Mouse (Mus musculus): ENCODE measurements at regions not wholly inside any gene's neighbourhood (a gene's known extent, or its start where the extent isn't known, plus 50 kb on each side); places are given as distances from the start of the nearest gene placed in this dataset.

- 80% methylated on average over 2 of the region's 2 CpGs for WGBS
- TF ChIP-seq CTCF (IDR thresholded peaks at IDR 0.05; ENCODE audit: extremely low read depth, insufficient read depth, insufficient read length, insufficient replicate concordance): no peak
- TF ChIP-seq POLR2A (IDR thresholded peaks at IDR 0.05; ENCODE audit: low read depth, low read length): no peak
These were observed 549.3 kb upstream of the Jmjd1c start for GRCm38 (mm10) chr10:66546656-66547055.

GRCm38 (mm10) chr10:66547660-66548059, 548.3 kb upstream of the Jmjd1c start:
- Histone ChIP-seq H3K4me1 (ENCODE audit: control insufficient read depth, insufficient read depth, insufficient read length) (no peaks in the 10 kb centered on the region), H3K27ac (ENCODE audit: insufficient read depth, low read length) (no peak overlapping the region), H3K36me3 (ENCODE audit: control insufficient read depth, insufficient read depth, low read length) (no peaks in the 10 kb centered on the region), H3K4me3 (ENCODE audit: extremely low read depth, insufficient read depth, insufficient read length) (no peak overlapping the region), H3K27me3 (ENCODE audit: control insufficient read depth, insufficient read depth, low read length) (no peaks in the 10 kb centered on the region)
- TF ChIP-seq POLR2A (IDR thresholded peaks at IDR 0.05; ENCODE audit: low read depth, low read length): no peak
- no peak for TF ChIP-seq CTCF (IDR thresholded peaks at IDR 0.05; ENCODE audit: extremely low read depth, insufficient read depth, insufficient read length, insufficient replicate concordance)
- no peak for DNase-seq (ENCODE audit: low read depth in 1 of 2, low spot score in 2 of 2)
- WGBS: 61% methylated on average over 3 of the region's 3 CpGs

More at GRCm38 (mm10) chr10:66546656-66547055, 549.3 kb upstream of the Jmjd1c start:
- H3K36me3 ChIP-seq (ENCODE audit: control insufficient read depth, insufficient read depth, low read length): no peaks in the 10 kb centered on the region
- H3K27ac ChIP-seq (ENCODE audit: insufficient read depth, low read length): no peak overlapping the region
- no peak for DNase-seq (ENCODE audit: low read depth in 1 of 2, low spot score in 2 of 2)
- no peaks in the 10 kb centered on the region for H3K4me1 ChIP-seq (ENCODE audit: control insufficient read depth, insufficient read depth, insufficient read length)
- H3K27me3 ChIP-seq (ENCODE audit: control insufficient read depth, insufficient read depth, low read length): no peaks in the 10 kb centered on the region
- H3K4me3 ChIP-seq (ENCODE audit: extremely low read depth, insufficient read depth, insufficient read length): no peak overlapping the region

GRCm38 (mm10) chr10:66548073-66548472, 547.9 kb upstream of the Jmjd1c start:
- Histone ChIP-seq H3K4me1 (ENCODE audit: control insufficient read depth, insufficient read depth, insufficient read length) (no peaks in the 10 kb centered on the region), H3K27me3 (ENCODE audit: control insufficient read depth, insufficient read depth, low read length) (no peaks in the 10 kb centered on the region), H3K36me3 (ENCODE audit: control insufficient read depth, insufficient read depth, low read length) (no peaks in the 10 kb centered on the region), H3K27ac (ENCODE audit: insufficient read depth, low read length) (no peak overlapping the region), H3K4me3 (ENCODE audit: extremely low read depth, insufficient read depth, insufficient read length) (no peak overlapping the region)
- TF ChIP-seq CTCF (IDR thresholded peaks at IDR 0.05; ENCODE audit: extremely low read depth, insufficient read depth, insufficient read length, insufficient replicate concordance) (no peak), POLR2A (IDR thresholded peaks at IDR 0.05; ENCODE audit: low read depth, low read length) (no peak)
- no peak for DNase-seq (ENCODE audit: low read depth in 1 of 2, low spot score in 2 of 2)
- 80% methylated on average over 4 of the region's 4 CpGs for WGBS

DNA sequence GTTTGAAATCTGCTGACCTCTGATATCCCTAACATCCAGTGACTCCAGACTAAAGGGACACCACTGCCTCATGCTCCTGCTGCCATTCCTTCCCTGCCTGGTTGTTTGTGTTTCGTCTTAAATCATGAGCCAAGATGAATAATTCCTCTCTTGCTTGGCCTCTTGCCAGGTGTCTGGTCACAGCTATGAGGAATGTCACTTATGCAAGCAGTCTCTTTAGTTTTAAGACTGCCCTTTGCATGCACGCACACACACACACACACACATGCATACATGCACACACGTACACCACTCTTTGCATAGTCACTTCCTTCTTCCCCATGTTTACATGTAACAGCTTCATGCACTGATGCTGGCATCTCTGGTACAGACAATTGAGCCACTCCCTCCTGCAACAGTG, 543.0 kb upstream of the Jmjd1c start:
- TF ChIP-seq CTCF (IDR thresholded peaks at IDR 0.05; ENCODE audit: extremely low read depth, insufficient read depth, insufficient read length, insufficient replicate concordance) (no peak), POLR2A (IDR thresholded peaks at IDR 0.05; ENCODE audit: low read depth, low read length) (no peak)
- no peaks in the 10 kb centered on the region for H3K27me3 ChIP-seq (ENCODE audit: control insufficient read depth, insufficient read depth, low read length)
- 63% methylated on average over 3 of the region's 3 CpGs for WGBS
- H3K27ac ChIP-seq (ENCODE audit: insufficient read depth, low read length): no peak overlapping the region
- H3K4me1 ChIP-seq (ENCODE audit: control insufficient read depth, insufficient read depth, insufficient read length): no peaks in the 10 kb centered on the region
- H3K4me3 ChIP-seq (ENCODE audit: extremely low read depth, insufficient read depth, insufficient read length): no peak overlapping the region
- H3K36me3 ChIP-seq (ENCODE audit: control insufficient read depth, insufficient read depth, low read length): no peaks in the 10 kb centered on the region
- no peak for DNase-seq (ENCODE audit: low read depth in 1 of 2, low spot score in 2 of 2)

GRCm38 (mm10) chr10:66554259-66554658, 541.7 kb upstream of the Jmjd1c start:
- WGBS: 79% methylated on average over 1 of the region's 1 CpGs
- no peak for TF ChIP-seq POLR2A (IDR thresholded peaks at IDR 0.05; ENCODE audit: low read depth, low read length)
- no peak for TF ChIP-seq CTCF (IDR thresholded peaks at IDR 0.05; ENCODE audit: extremely low read depth, insufficient read depth, insufficient read length, insufficient replicate concordance)
- H3K27ac ChIP-seq (ENCODE audit: insufficient read depth, low read length): no peak overlapping the region
- H3K4me1 ChIP-seq (ENCODE audit: control insufficient read depth, insufficient read depth, insufficient read length): no peaks in the 10 kb centered on the region
- no peaks in the 10 kb centered on the region for H3K27me3 ChIP-seq (ENCODE audit: control insufficient read depth, insufficient read depth, low read length)
- DNase-seq (ENCODE audit: low read depth in 1 of 2, low spot score in 2 of 2): no peak
- no peak overlapping the region for H3K4me3 ChIP-seq (ENCODE audit: extremely low read depth, insufficient read depth, insufficient read length)
- H3K36me3 ChIP-seq (ENCODE audit: control insufficient read depth, insufficient read depth, low read length): no peaks in the 10 kb centered on the region

- H3K4me3 ChIP-seq (ENCODE audit: extremely low read depth, insufficient read depth, insufficient read length): no peak overlapping the region
- no peak overlapping the region for H3K27ac ChIP-seq (ENCODE audit: insufficient read depth, low read length)
- WGBS: 82% methylated on average over 6 of the region's 6 CpGs
- no peaks in the 10 kb centered on the region for H3K36me3 ChIP-seq (ENCODE audit: control insufficient read depth, insufficient read depth, low read length)
- DNase-seq (ENCODE audit: low read depth in 1 of 2, low spot score in 2 of 2): no peak
- no peaks in the 10 kb centered on the region for H3K4me1 ChIP-seq (ENCODE audit: control insufficient read depth, insufficient read depth, insufficient read length)
- no peak for TF ChIP-seq CTCF (IDR thresholded peaks at IDR 0.05; ENCODE audit: extremely low read depth, insufficient read depth, insufficient read length, insufficient replicate concordance)
- no peak for TF ChIP-seq POLR2A (IDR thresholded peaks at IDR 0.05; ENCODE audit: low read depth, low read length)
- H3K27me3 ChIP-seq (ENCODE audit: control insufficient read depth, insufficient read depth, low read length): no peaks in the 10 kb centered on the region
These were observed 537.7 kb upstream of the Jmjd1c start for GRCm38 (mm10) chr10:66558097-66558840.

DNA sequence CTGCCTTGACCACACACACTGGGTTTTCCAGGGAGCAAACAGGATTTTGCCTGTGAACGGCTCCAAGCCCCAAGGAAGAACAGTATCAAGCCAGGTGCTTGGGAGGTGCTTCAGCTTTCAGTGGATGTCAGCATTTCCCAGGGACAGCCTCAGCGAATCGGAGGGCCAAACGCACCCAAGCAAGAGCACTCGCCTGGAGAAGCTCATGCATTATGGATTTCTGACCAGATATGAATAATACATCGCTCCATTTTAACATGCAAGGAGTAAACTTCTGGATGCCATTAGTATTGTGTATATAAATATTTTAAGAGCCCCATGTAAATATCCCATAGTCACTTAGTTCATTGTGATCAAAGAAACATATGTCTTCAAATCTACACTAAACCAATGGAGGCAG, 530.6 kb upstream of the Jmjd1c start:
- TF ChIP-seq POLR2A (IDR thresholded peaks at IDR 0.05; ENCODE audit: low read depth, low read length) (no peak), CTCF (IDR thresholded peaks at IDR 0.05; ENCODE audit: extremely low read depth, insufficient read depth, insufficient read length, insufficient replicate concordance) (no peak)
- H3K27ac ChIP-seq (ENCODE audit: insufficient read depth, low read length): no peak overlapping the region
- H3K4me1 ChIP-seq (ENCODE audit: control insufficient read depth, insufficient read depth, insufficient read length): no peaks in the 10 kb centered on the region
- no peaks in the 10 kb centered on the region for H3K27me3 ChIP-seq (ENCODE audit: control insufficient read depth, insufficient read depth, low read length)
- no peak for DNase-seq (ENCODE audit: low read depth in 1 of 2, low spot score in 2 of 2)
- WGBS: 88% methylated on average over 6 of the region's 6 CpGs
- no peak overlapping the region for H3K4me3 ChIP-seq (ENCODE audit: extremely low read depth, insufficient read depth, insufficient read length)
- H3K36me3 ChIP-seq (ENCODE audit: control insufficient read depth, insufficient read depth, low read length): no peaks in the 10 kb centered on the region
